Mouse (Mus musculus) lung, postnatal 0 days (tissue): Measurements from ENCODE around the gene Irf4. TPM values are rescaled to one million over a fixed set of nuclear protein-coding genes. Genes with fewer than 3 reads are reported as not detected.

Source experiments
- ATAC-seq: fragments of 200-750 bp; cut with Nextera tagmentation; 2 replicates; pipeline ENCODE4 v1.8.0; 2017; ENCODE audit warnings: moderate library complexity
- DNase-seq: peaks from one replicate; pipeline ENCODE4 v3.0.0-alpha.2; 2016; ENCODE audit warnings: low spot score
- H3K27ac ChIP-seq: fragments of 300-500 bp; sonication (generic); 2 replicates; pipeline ENCODE4 v1.5.1; 2014; ENCODE audit warnings: antibody characterized with exemption, mild to moderate bottlenecking, low read length, mixed read lengths
- H3K27me3 ChIP-seq: fragments of 300-500 bp; sonication (generic); replicated peaks from 2 replicates; pipeline ENCODE4 v1.6.1; 2014; ENCODE audit warnings: low read length, mixed read lengths; ENCODE audit not compliant: insufficient read depth
- H3K36me3 ChIP-seq: fragments of 300-500 bp; sonication (generic); 2 replicates; pipeline ENCODE4 v1.6.1; 2014; ENCODE audit warnings: low read length, mixed read lengths; ENCODE audit not compliant: insufficient read depth
- H3K4me1 ChIP-seq: fragments of 300-500 bp; sonication (generic); 2 replicates; pipeline ENCODE4 v1.6.1; 2014; ENCODE audit warnings: antibody characterized with exemption, low read depth, low read length, mixed read lengths; ENCODE audit not compliant: insufficient read depth
- H3K4me2 ChIP-seq: fragments of 300-500 bp; sonication (generic); replicated peaks from 2 replicates; pipeline ENCODE4 v1.6.1; 2014; ENCODE audit warnings: low read depth, mild to moderate bottlenecking, low read length, moderate library complexity, mixed read lengths
- H3K4me3 ChIP-seq: fragments of 300-500 bp; sonication (generic); 2 replicates; pipeline ENCODE4 v1.5.1; 2014; ENCODE audit warnings: low read depth, low read length
- H3K9ac ChIP-seq: fragments of 300-500 bp; sonication (generic); replicated peaks from 2 replicates; pipeline ENCODE4 v1.6.1; 2014; ENCODE audit warnings: low read depth, mild to moderate bottlenecking
- H3K9me3 ChIP-seq: fragments of 300-500 bp; sonication (generic); 2 replicates; pipeline ENCODE4 v1.6.1; 2016; ENCODE audit warnings: low read length, mixed read lengths
- CTCF ChIP-seq: IDR thresholded peaks from 2 replicates; pipeline ENCODE4 v1.5.1; 2016; ENCODE audit warnings: antibody characterized with exemption, mild to moderate bottlenecking
- EP300 ChIP-seq: IDR thresholded peaks from 2 replicates; pipeline ENCODE4 v1.6.1; 2016; ENCODE audit warnings: antibody characterized with exemption, mild to moderate bottlenecking, control low read depth
- WGBS: fragments of 180-500 bp; shearing (Covaris S2); extraction: QIAGEN DNeasy Blood & Tissue Kit; methylation state at CpG from one replicate; pipeline ENCODE4 v1.1.7; 2014; 5-methylcytosine and 5-hydroxymethylcytosine counted together
- polyA plus RNA-seq: library from polyadenylated mRNA; unstranded; fragments of >200 nt; fragmentation: Nextera tagmentation; extraction: Ambion mirVana; gene quantifications from 2 replicates; pipeline ENCODE4 v1.2.1, GENCODE M21; 2015

The Irf4 gene
- polyA plus RNA-seq, 1 experiment from 2014 or later: 0.21 TPM

GRCm38 (mm10) chr13:30795960-30796359, 46.9 kb downstream of the Irf4 start:
- Histone ChIP-seq H3K4me1 (no peaks in the 10 kb centered on the region), H3K9ac (no peak overlapping the region), H3K9me3 (no peaks in the 10 kb centered on the region), H3K36me3 (no peaks in the 10 kb centered on the region), H3K4me3 (no peak overlapping the region), H3K27ac (no peak overlapping the region), H3K4me2 (no peak overlapping the region), H3K27me3 (no peaks in the 10 kb centered on the region)
- DNase-seq (no peak), ATAC-seq (no peak)
- 74% methylated on average over 4 of the region's 4 CpGs for WGBS
- TF ChIP-seq EP300 (no peak), CTCF (no peak)

- Histone ChIP-seq H3K36me3 (no peaks in the 10 kb centered on the region), H3K9me3 (no peaks in the 10 kb centered on the region), H3K27ac (no peak overlapping the region), H3K27me3 (no peaks in the 10 kb centered on the region), H3K4me2 (no peak overlapping the region), H3K4me1 (no peaks in the 10 kb centered on the region), H3K4me3 (no peak overlapping the region), H3K9ac (no peak overlapping the region)
- TF ChIP-seq EP300: no peak
- TF ChIP-seq CTCF: no peak
- DNase-seq (no peak), ATAC-seq (no peak)
- 67% methylated on average over 4 of the region's 4 CpGs for WGBS
Measured at GRCm38 (mm10) chr13:30801886-30802285, 52.9 kb downstream of the Irf4 start.

GRCm38 (mm10) chr13:30802336-30802955, 53.4 kb downstream of the Irf4 start:
- H3K4me3 ChIP-seq: no peak overlapping the region
- WGBS: 92% methylated on average over 5 of the region's 5 CpGs
- no peak overlapping the region for H3K9ac ChIP-seq
- no peak overlapping the region for H3K4me2 ChIP-seq
- no peaks in the 10 kb centered on the region for H3K9me3 ChIP-seq
- H3K4me1 ChIP-seq: no peaks in the 10 kb centered on the region
- no peaks in the 10 kb centered on the region for H3K36me3 ChIP-seq
- TF ChIP-seq EP300 (no peak), CTCF (no peak)
- no peak overlapping the region for H3K27ac ChIP-seq
- ATAC-seq (no peak), DNase-seq (no peak)
- H3K27me3 ChIP-seq: no peaks in the 10 kb centered on the region

DNA sequence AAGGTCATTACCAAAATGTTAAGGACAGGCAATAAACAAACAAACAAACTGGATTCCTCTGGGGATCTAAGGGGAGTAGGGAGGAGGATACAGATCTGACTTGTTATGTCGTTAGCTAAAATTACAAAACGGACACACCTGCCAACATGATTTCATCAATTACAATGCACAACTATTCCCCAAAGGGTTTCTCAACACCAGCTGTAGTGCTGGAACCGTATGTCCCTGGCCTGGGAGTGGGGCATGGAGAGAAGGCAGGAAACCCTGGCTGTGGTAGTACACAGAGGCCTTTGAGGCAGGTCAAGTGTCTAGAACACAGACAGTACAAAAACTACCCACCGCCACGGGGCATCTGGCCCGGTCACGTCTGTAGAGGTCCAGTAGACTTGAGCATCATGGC, 60.2 kb downstream of the Irf4 start:
- Histone ChIP-seq H3K4me2 (no peak overlapping the region), H3K27me3 (no peaks in the 10 kb centered on the region), H3K9ac (no peak overlapping the region), H3K9me3 (no peaks in the 10 kb centered on the region), H3K36me3 (no peaks in the 10 kb centered on the region), H3K27ac (no peak overlapping the region), H3K4me3 (no peak overlapping the region), H3K4me1 (no peaks in the 10 kb centered on the region)
- no peak for ATAC-seq
- WGBS: 92% methylated on average over 7 of the region's 7 CpGs
- no peak for DNase-seq
- no peak for TF ChIP-seq CTCF
- no peak for TF ChIP-seq EP300

- H3K4me2 ChIP-seq: no peak overlapping the region
- no peaks in the 10 kb centered on the region; the same call in 1 of the 2 replicates for H3K36me3 ChIP-seq
- no peak overlapping the region for H3K9ac ChIP-seq
- H3K4me3 ChIP-seq: no peak overlapping the region
- no peak overlapping the region for H3K27ac ChIP-seq
- DNase-seq: no peak
- TF ChIP-seq CTCF: no peak
- no peak for TF ChIP-seq EP300
- no peak for ATAC-seq
- H3K4me1 ChIP-seq: no peaks in the 10 kb centered on the region
- no peaks in the 10 kb centered on the region for H3K27me3 ChIP-seq
- 78% methylated on average over 5 of the region's 5 CpGs for WGBS
- H3K9me3 ChIP-seq: no peaks in the 10 kb centered on the region
Measured at GRCm38 (mm10) chr13:30813464-30813863, 64.4 kb downstream of the Irf4 start.

GRCm38 (mm10) chr13:30814256-30814655, 65.2 kb downstream of the Irf4 start:
- TF ChIP-seq CTCF (no peak), EP300 (no peak)
- H3K27ac ChIP-seq: no peak overlapping the region
- 80% methylated on average over 5 of the region's 5 CpGs for WGBS
- no peak overlapping the region for H3K4me2 ChIP-seq
- H3K9me3 ChIP-seq: no peaks in the 10 kb centered on the region
- H3K4me3 ChIP-seq: no peak overlapping the region
- ATAC-seq (no peak), DNase-seq (no peak)
- H3K27me3 ChIP-seq: no peaks in the 10 kb centered on the region
- no peaks in the 10 kb centered on the region; the same call in 1 of the 2 replicates for H3K36me3 ChIP-seq
- H3K9ac ChIP-seq: no peak overlapping the region
- H3K4me1 ChIP-seq: no peaks in the 10 kb centered on the region

Other genes starting within 250 kb of the Irf4 start
- 169 and 179 TPM in 2 replicates for gene Uqcrfs1, start 203.9 kb upstream of the Irf4 start, polyA plus RNA-seq
- 26.8 and 30.4 TPM in 2 replicates for gene Dusp22, start 89.2 kb upstream of the Irf4 start, polyA plus RNA-seq
- 0.19 TPM in 1 of 2 replicates, not detected in the other for gene Hus1b, start 198.5 kb downstream of the Irf4 start, polyA plus RNA-seq
- 17.1 and 21.3 TPM in 2 replicates for gene Exoc2, start 224.9 kb downstream of the Irf4 start, polyA plus RNA-seq
- gene Gm5447, start 225.0 kb downstream of the Irf4 start, polyA plus RNA-seq: 0.06 and 0.30 TPM in 2 replicates